15 mouse cellular contexts compared by ENCODE assay signal in genomic region chr10:121974591-121974990, GRCm38 (mm10).
"Had no signal": no experiment of that assay in that cellular context is flagged by ENCODE, and none has a peak within 500 bp of the region (broad histone marks: within the 10 kb centered on the region; RNA-seq: fewer than 3 reads in every experiment).

No protein-coding gene starts in this region.

- H3K36me3 ChIP-seq: limb, embryonic 13.5 days; liver, embryonic 13.5 days; midbrain, embryonic 15.5 days; neural tube, embryonic 12.5 days; neural tube, embryonic 15.5 days; stomach, embryonic 15.5 days had no signal

- ATAC-seq: midbrain, embryonic 15.5 days had no signal

- H3K9ac ChIP-seq: limb, embryonic 13.5 days; liver, embryonic 13.5 days; midbrain, embryonic 15.5 days; neural tube, embryonic 12.5 days; neural tube, embryonic 15.5 days; stomach, embryonic 15.5 days had no signal

- H3K27ac ChIP-seq: kidney, postnatal 0 days; limb, embryonic 13.5 days; liver, embryonic 13.5 days; neural tube, embryonic 12.5 days; neural tube, embryonic 15.5 days; stomach, embryonic 15.5 days had no signal

- H3K27me3 ChIP-seq: limb, embryonic 13.5 days; liver, embryonic 13.5 days; midbrain, embryonic 15.5 days; neural tube, embryonic 12.5 days; neural tube, embryonic 15.5 days; stomach, embryonic 15.5 days had no signal

- DNase-seq: left cerebral cortex, postnatal 4 days; liver, embryonic 13.5 days; lung, adult 2 months; lung, postnatal 14 days; lung, postnatal 4 days; right cerebral cortex, postnatal 25 days; spleen, adult 18-20 months; thymus, postnatal 25 days had no signal

- H3K9me3 ChIP-seq: limb, embryonic 13.5 days; liver, embryonic 13.5 days; midbrain, embryonic 15.5 days; neural tube, embryonic 12.5 days; neural tube, embryonic 15.5 days; stomach, embryonic 15.5 days had no signal

- H3K4me2 ChIP-seq: limb, embryonic 13.5 days; liver, embryonic 13.5 days; midbrain, embryonic 11.5 days; midbrain, embryonic 15.5 days; neural tube, embryonic 12.5 days; neural tube, embryonic 15.5 days; stomach, embryonic 15.5 days had no signal

- H3K4me3 ChIP-seq: limb, embryonic 13.5 days; liver, embryonic 13.5 days; midbrain, embryonic 15.5 days; neural tube, embryonic 12.5 days; neural tube, embryonic 15.5 days; stomach, embryonic 15.5 days had no signal

- H3K4me1 ChIP-seq: stomach, embryonic 15.5 days had no signal
